Mouse (Mus musculus) thymus, adult 2 months (tissue): ENCODE data around the gene Bace2. TPM values are rescaled to one million over a fixed set of nuclear protein-coding genes. Genes with fewer than 3 reads are reported as not detected.

Source experiments
- DNase-seq: peaks from one replicate; pipeline ENCODE4 v3.0.0; 2021
- H3K27ac ChIP-seq: fragments of 200-500 bp; 2 replicates; pipeline ENCODE4 v1.5.1; 2012; ENCODE audit warnings: low read length, control low read depth; ENCODE audit not compliant: control insufficient read depth, insufficient read depth
- H3K27me3 ChIP-seq: fragments of 200-500 bp; 2 replicates; pipeline ENCODE4 v1.6.1; 2012; ENCODE audit warnings: mild to moderate bottlenecking, low read length, moderate library complexity, mixed read lengths; ENCODE audit not compliant: control insufficient read depth, insufficient read depth
- H3K36me3 ChIP-seq: fragments of 200-500 bp; 2 replicates; pipeline ENCODE4 v1.6.1; 2012; ENCODE audit warnings: mild to moderate bottlenecking, low read length, moderate library complexity; ENCODE audit not compliant: control insufficient read depth, insufficient read depth
- H3K4me1 ChIP-seq: fragments of 200-500 bp; replicated peaks from 2 replicates; pipeline ENCODE4 v1.6.1; 2012; ENCODE audit warnings: low read length; ENCODE audit not compliant: control insufficient read depth, insufficient read depth
- H3K4me3 ChIP-seq: fragments of 200-500 bp; 2 replicates; pipeline ENCODE4 v1.5.1; 2012; ENCODE audit warnings: mild to moderate bottlenecking, low read length, control low read depth, moderate library complexity; ENCODE audit not compliant: control insufficient read depth, insufficient read depth
- CTCF ChIP-seq: fragments of 200-500 bp; IDR thresholded peaks from 2 replicates; pipeline ENCODE4 v1.5.1; 2012; ENCODE audit warnings: mild to moderate bottlenecking, control low read depth, low read length, moderate library complexity, borderline replicate concordance; ENCODE audit not compliant: control insufficient read depth, poor library complexity, insufficient read depth; ENCODE audit errors: extremely low read depth
- POLR2A ChIP-seq: fragments of 200-500 bp; IDR thresholded peaks from 2 replicates; pipeline ENCODE4 v1.6.1; 2012; ENCODE audit warnings: mild to moderate bottlenecking, low read length, control low read depth, moderate library complexity; ENCODE audit not compliant: control insufficient read depth, poor library complexity, insufficient read depth; ENCODE audit errors: extremely low read depth
- WGBS: fragments of 180-500 bp; shearing (Covaris S2); methylation state at CpG from one replicate; pipeline ENCODE4 v1.1.7; 2018; 5-methylcytosine and 5-hydroxymethylcytosine counted together
- polyA plus RNA-seq: library from polyadenylated mRNA; depleted of rRNA; stranded (reverse); fragments of >200 nt; gene quantifications from 2 replicates; pipeline ENCODE4 v1.2.3, GENCODE M21; 2012

Gene Bace2
- polyA plus RNA-seq, 1 experiment, result 1.1 TPM

- Histone ChIP-seq H3K4me3 (no peak overlapping the region), H3K4me1 (no peaks in the 10 kb centered on the region), H3K27ac (no peak overlapping the region), H3K27me3 (no peaks in the 10 kb centered on the region), H3K36me3 (no peaks in the 10 kb centered on the region)
- DNase-seq, result no peak
- no peak for TF ChIP-seq POLR2A
- WGBS, result 57% methylated on average over 2 of the region's 2 CpGs
Measured at GRCm38 (mm10) chr16:97366141-97366540, 9.6 kb downstream of the Bace2 start.

GRCm38 (mm10) chr16:97370258-97370657, 13.7 kb downstream of the Bace2 start:
- DNase-seq, result no peak
- no peak overlapping the region for H3K27ac ChIP-seq
- TF ChIP-seq CTCF (no peak), POLR2A (no peak)
- H3K36me3 ChIP-seq, result no peaks in the 10 kb centered on the region
- no peaks in the 10 kb centered on the region for H3K27me3 ChIP-seq
- H3K4me1 ChIP-seq, result no peaks in the 10 kb centered on the region
- no peak overlapping the region for H3K4me3 ChIP-seq
- WGBS, result 90% methylated on average over 4 of the region's 4 CpGs

- TF ChIP-seq POLR2A, result no peak
- WGBS, result 91% methylated on average over 2 of the region's 2 CpGs
- H3K27me3 ChIP-seq, result no peaks in the 10 kb centered on the region
Measured at GRCm38 (mm10) chr16:97387955-97388354, 31.4 kb downstream of the Bace2 start.

GRCm38 (mm10) chr16:97391289-97391688, 34.7 kb downstream of the Bace2 start:
- no peak for DNase-seq
- H3K4me3 ChIP-seq, result no peak overlapping the region
- no peaks in the 10 kb centered on the region for H3K27me3 ChIP-seq
- no peaks in the 10 kb centered on the region for H3K36me3 ChIP-seq
- no peaks in the 10 kb centered on the region for H3K4me1 ChIP-seq
- 71% methylated on average over 2 of the region's 2 CpGs for WGBS
- H3K27ac ChIP-seq, result no peak overlapping the region
- no peak for TF ChIP-seq CTCF
- no peak for TF ChIP-seq POLR2A

More at GRCm38 (mm10) chr16:97387955-97388354, 31.4 kb downstream of the Bace2 start:
- H3K4me1 ChIP-seq, result no peaks in the 10 kb centered on the region
- H3K36me3 ChIP-seq, result no peaks in the 10 kb centered on the region
- no peak overlapping the region for H3K27ac ChIP-seq
- no peak for DNase-seq
- no peak overlapping the region for H3K4me3 ChIP-seq

- DNase-seq, result no peak
- no peak for TF ChIP-seq CTCF
- no peak for TF ChIP-seq POLR2A
- no peak overlapping the region for H3K4me3 ChIP-seq
- no peaks in the 10 kb centered on the region for H3K4me1 ChIP-seq
- 66% methylated on average over 3 of the region's 3 CpGs for WGBS
- no peak overlapping the region for H3K27ac ChIP-seq
- H3K36me3 ChIP-seq, result no peaks in the 10 kb centered on the region
- H3K27me3 ChIP-seq, result no peaks in the 10 kb centered on the region
Measured at GRCm38 (mm10) chr16:97391701-97392384, 35.3 kb downstream of the Bace2 start.

GRCm38 (mm10) chr16:97396436-97396835, 39.9 kb downstream of the Bace2 start:
- Histone ChIP-seq H3K27me3 (no peaks in the 10 kb centered on the region), H3K36me3 (no peaks in the 10 kb centered on the region), H3K4me3 (no peak overlapping the region), H3K27ac (no peak overlapping the region), H3K4me1 (no peaks in the 10 kb centered on the region)
- no peak for TF ChIP-seq CTCF
- no peak for TF ChIP-seq POLR2A
- DNase-seq, result no peak
- WGBS, result 96% methylated on average over 4 of the region's 4 CpGs

- no peak overlapping the region for H3K4me3 ChIP-seq
- H3K27me3 ChIP-seq, result no peaks in the 10 kb centered on the region
- no peak for DNase-seq
- 93% methylated on average over 2 of the region's 2 CpGs for WGBS
- TF ChIP-seq POLR2A (no peak), CTCF (no peak)
- H3K27ac ChIP-seq, result no peak overlapping the region
- no peaks in the 10 kb centered on the region for H3K4me1 ChIP-seq
- no peaks in the 10 kb centered on the region for H3K36me3 ChIP-seq
Measured at GRCm38 (mm10) chr16:97397945-97398531, 41.5 kb downstream of the Bace2 start.
